Mouse (Mus musculus): ENCODE measurements around the gene Cep170. TPM values are rescaled to one million over a fixed set of nuclear protein-coding genes. Genes with fewer than 3 reads are reported as not detected.

The Cep170 gene
- polyA plus RNA-seq, 1 experiment from 2014 or later = 69.2 TPM

GRCm38 (mm10) chr1:176730528-176730927 lies 83.3 kb downstream of the Cep170 start:
- Histone ChIP-seq H3K9ac (ENCODE audit: low read length) (no peak overlapping the region), H3K4me1 (ENCODE audit: control insufficient read depth, insufficient read depth, low read length) (no peaks in the 10 kb centered on the region), H3K36me3 (ENCODE audit: control insufficient read depth, insufficient read depth, low read length) (peaks cover 8% of the 10 kb centered on the region; the same call in 1 of the 2 replicates), H3K4me3 (ENCODE audit: low read depth, low read length) (no peak overlapping the region), H3K27ac (ENCODE audit: low read depth, low read length) (no peak overlapping the region), H3K4me2 (no peak overlapping the region), H3K27me3 (ENCODE audit: control insufficient read depth, insufficient read depth, low read length) (no peaks in the 10 kb centered on the region), H3K9me3 (ENCODE audit: control insufficient read depth, low read length) (no peaks in the 10 kb centered on the region)
- DNase-seq (ENCODE audit: low spot score, missing footprints) = no peak
- ATAC-seq (ENCODE audit: low FRiP score) = no peak
- 87% methylated on average over 2 of the region's 2 CpGs for WGBS

DNA sequence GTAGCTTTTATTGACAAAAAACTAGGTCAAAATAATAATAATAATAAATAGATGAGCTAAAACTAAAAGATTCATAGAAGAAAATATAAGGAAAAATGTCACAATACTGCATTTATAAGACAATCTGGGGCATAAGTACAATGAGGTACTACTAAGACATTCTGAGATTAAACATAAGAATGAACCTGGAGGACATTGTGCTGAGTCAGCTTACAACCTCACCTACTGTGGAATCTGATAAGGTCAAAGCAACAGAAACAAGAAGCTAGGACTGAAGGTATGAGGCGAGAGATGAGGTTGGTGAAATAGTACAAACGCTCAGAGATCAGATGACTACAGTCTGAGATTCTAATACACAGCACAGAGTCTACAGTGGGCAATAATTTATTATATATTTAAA lies 86.5 kb downstream of the Cep170 start:
- Histone ChIP-seq H3K4me2 (no peak overlapping the region), H3K27me3 (ENCODE audit: control insufficient read depth, insufficient read depth, low read length) (no peaks in the 10 kb centered on the region), H3K9ac (ENCODE audit: low read length) (no peak overlapping the region), H3K4me3 (ENCODE audit: low read depth, low read length) (no peak overlapping the region), H3K27ac (ENCODE audit: low read depth, low read length) (no peak overlapping the region), H3K4me1 (ENCODE audit: control insufficient read depth, insufficient read depth, low read length) (no peaks in the 10 kb centered on the region), H3K9me3 (ENCODE audit: control insufficient read depth, low read length) (no peaks in the 10 kb centered on the region), H3K36me3 (ENCODE audit: control insufficient read depth, insufficient read depth, low read length) (peaks cover 6% of the 10 kb centered on the region; the same call in 1 of the 2 replicates)
- no peak for ATAC-seq (ENCODE audit: low FRiP score)
- 93% methylated on average over 2 of the region's 2 CpGs for WGBS
- DNase-seq (ENCODE audit: low spot score, missing footprints) = no peak

- no peak overlapping the region for H3K4me3 ChIP-seq (ENCODE audit: low read depth, low read length)
- no peaks in the 10 kb centered on the region for H3K27me3 ChIP-seq (ENCODE audit: control insufficient read depth, insufficient read depth, low read length)
- H3K9ac ChIP-seq (ENCODE audit: low read length) = no peak overlapping the region
- no peak for DNase-seq (ENCODE audit: low spot score, missing footprints)
- H3K9me3 ChIP-seq (ENCODE audit: control insufficient read depth, low read length) = no peaks in the 10 kb centered on the region
- no peak overlapping the region for H3K4me2 ChIP-seq
- no peaks in the 10 kb centered on the region for H3K4me1 ChIP-seq (ENCODE audit: control insufficient read depth, insufficient read depth, low read length)
- H3K36me3 ChIP-seq (ENCODE audit: control insufficient read depth, insufficient read depth, low read length) = no peaks in the 10 kb centered on the region
- ATAC-seq (ENCODE audit: low FRiP score) = no peak
- H3K27ac ChIP-seq (ENCODE audit: low read depth, low read length) = no peak overlapping the region
- 95% methylated on average over 20 of the region's 20 CpGs for WGBS
Measured at GRCm38 (mm10) chr1:176724771-176725170, 89.1 kb downstream of the Cep170 start.

DNA sequence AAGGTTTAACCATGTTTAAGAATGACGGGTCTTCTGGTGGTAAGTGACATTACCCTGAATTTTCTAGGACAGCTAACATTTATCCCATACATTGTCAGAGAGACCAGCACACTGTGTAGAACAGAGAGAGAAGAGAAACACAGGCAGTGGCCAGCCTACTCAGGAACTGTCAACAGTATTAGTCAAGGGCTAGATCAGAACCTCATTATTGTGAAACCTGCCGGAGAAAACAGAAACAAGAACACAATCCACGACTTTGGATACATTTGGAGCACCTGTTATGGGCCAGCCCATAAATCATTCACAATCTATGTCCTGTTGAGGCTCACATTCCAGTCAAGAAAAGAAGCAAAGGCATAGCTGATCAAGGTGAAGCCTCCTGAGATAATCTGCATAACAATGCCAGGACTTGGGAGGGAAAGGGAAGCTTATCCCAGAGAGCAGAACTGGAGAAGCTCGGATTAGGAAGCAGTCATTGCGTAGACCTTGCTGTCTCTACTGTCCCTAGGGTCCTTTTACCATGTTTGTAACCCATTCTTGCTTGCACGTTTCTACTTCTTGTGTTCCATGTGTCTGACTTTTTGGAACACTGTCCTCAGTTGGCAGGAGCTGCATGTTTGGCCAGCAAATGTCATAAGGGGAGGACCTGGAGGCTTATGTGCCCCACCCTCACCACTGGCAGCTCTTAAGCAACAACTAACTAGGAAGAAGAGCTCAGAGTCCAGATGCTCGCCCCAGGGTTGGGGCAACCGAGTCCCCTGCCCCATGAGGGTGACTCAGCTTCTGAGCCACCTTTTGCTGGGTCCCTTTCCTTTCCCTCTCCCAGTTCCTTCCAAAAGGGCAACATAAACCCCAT lies 89.8 kb downstream of the Cep170 start:
- Histone ChIP-seq H3K27ac (ENCODE audit: low read depth, low read length) (no peak overlapping the region), H3K4me1 (ENCODE audit: control insufficient read depth, insufficient read depth, low read length) (no peaks in the 10 kb centered on the region), H3K36me3 (ENCODE audit: control insufficient read depth, insufficient read depth, low read length) (no peaks in the 10 kb centered on the region), H3K4me2 (no peak overlapping the region), H3K4me3 (ENCODE audit: low read depth, low read length) (no peak overlapping the region), H3K27me3 (ENCODE audit: control insufficient read depth, insufficient read depth, low read length) (no peaks in the 10 kb centered on the region), H3K9me3 (ENCODE audit: control insufficient read depth, low read length) (no peaks in the 10 kb centered on the region), H3K9ac (ENCODE audit: low read length) (no peak overlapping the region)
- ATAC-seq (ENCODE audit: low FRiP score) = no peak
- no peak for DNase-seq (ENCODE audit: low spot score, missing footprints)
- 81% methylated on average over 8 of the region's 8 CpGs for WGBS

DNA sequence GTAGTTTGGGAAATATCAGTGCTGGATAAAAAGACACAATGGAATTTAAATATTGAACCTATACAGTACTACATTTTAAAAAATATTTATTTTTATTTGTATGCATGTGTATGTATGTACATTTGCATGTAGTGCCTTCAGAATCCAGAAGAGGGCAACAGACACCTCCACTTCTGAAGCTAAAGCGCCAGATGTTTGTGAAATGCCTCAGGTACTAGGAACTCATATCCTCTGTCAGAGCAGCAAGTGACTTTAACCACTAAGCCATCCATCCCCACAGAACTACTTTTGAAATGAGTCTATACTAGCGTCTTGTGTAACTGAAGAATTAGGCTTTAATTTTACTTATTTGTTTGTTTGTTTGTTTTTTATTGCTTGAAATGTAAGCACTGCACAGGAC lies 101.4 kb downstream of the Cep170 start:
- H3K4me3 ChIP-seq (ENCODE audit: low read depth, low read length) = no peak overlapping the region
- H3K4me2 ChIP-seq = no peak overlapping the region
- H3K27ac ChIP-seq (ENCODE audit: low read depth, low read length) = no peak overlapping the region
- no peaks in the 10 kb centered on the region for H3K27me3 ChIP-seq (ENCODE audit: control insufficient read depth, insufficient read depth, low read length)
- no peak for DNase-seq (ENCODE audit: low spot score, missing footprints)
- WGBS = 51% methylated on average over 2 of the region's 2 CpGs
- no peaks in the 10 kb centered on the region for H3K9me3 ChIP-seq (ENCODE audit: control insufficient read depth, low read length)
- H3K4me1 ChIP-seq (ENCODE audit: control insufficient read depth, insufficient read depth, low read length) = no peaks in the 10 kb centered on the region
- H3K9ac ChIP-seq (ENCODE audit: low read length) = no peak overlapping the region
- ATAC-seq (ENCODE audit: low FRiP score) = peak; percentile 52; the same call in 1 of the 2 replicates
- H3K36me3 ChIP-seq (ENCODE audit: control insufficient read depth, insufficient read depth, low read length) = no peaks in the 10 kb centered on the region

- H3K9me3 ChIP-seq (ENCODE audit: control insufficient read depth, low read length) = no peaks in the 10 kb centered on the region
- no peak overlapping the region for H3K9ac ChIP-seq (ENCODE audit: low read length)
- no peaks in the 10 kb centered on the region for H3K27me3 ChIP-seq (ENCODE audit: control insufficient read depth, insufficient read depth, low read length)
- no peak for ATAC-seq (ENCODE audit: low FRiP score)
- no peak overlapping the region for H3K4me2 ChIP-seq
- WGBS = 100% methylated on average over 1 of the region's 1 CpGs
- no peak overlapping the region for H3K27ac ChIP-seq (ENCODE audit: low read depth, low read length)
- no peak overlapping the region for H3K4me3 ChIP-seq (ENCODE audit: low read depth, low read length)
- no peaks in the 10 kb centered on the region for H3K4me1 ChIP-seq (ENCODE audit: control insufficient read depth, insufficient read depth, low read length)
- no peaks in the 10 kb centered on the region for H3K36me3 ChIP-seq (ENCODE audit: control insufficient read depth, insufficient read depth, low read length)
- no peak for DNase-seq (ENCODE audit: low spot score, missing footprints)
Measured at GRCm38 (mm10) chr1:176700226-176700625, 113.6 kb downstream of the Cep170 start.

DNA sequence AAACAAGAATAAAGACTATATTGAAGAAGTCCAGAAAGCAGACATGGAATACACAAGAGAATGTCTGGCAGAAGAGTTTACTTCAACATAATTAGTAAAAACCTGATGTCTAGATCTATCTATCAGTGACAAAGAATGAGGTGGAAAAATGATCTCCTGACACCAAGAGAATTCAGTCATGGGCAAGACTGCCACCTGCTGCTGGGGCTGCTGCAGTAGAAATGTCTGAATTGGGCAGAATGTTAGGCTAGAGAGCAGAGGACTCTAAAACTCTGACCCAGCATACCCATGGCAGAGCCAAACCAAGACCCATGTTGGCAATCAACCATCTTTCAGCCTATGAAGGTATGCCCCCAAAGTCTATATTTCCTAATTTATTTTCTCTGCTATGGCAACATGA lies 114.1 kb downstream of the Cep170 start:
- Histone ChIP-seq H3K4me2 (no peak overlapping the region), H3K9me3 (ENCODE audit: control insufficient read depth, low read length) (no peaks in the 10 kb centered on the region), H3K4me3 (ENCODE audit: low read depth, low read length) (no peak overlapping the region), H3K9ac (ENCODE audit: low read length) (no peak overlapping the region), H3K4me1 (ENCODE audit: control insufficient read depth, insufficient read depth, low read length) (no peaks in the 10 kb centered on the region), H3K36me3 (ENCODE audit: control insufficient read depth, insufficient read depth, low read length) (no peaks in the 10 kb centered on the region), H3K27me3 (ENCODE audit: control insufficient read depth, insufficient read depth, low read length) (no peaks in the 10 kb centered on the region), H3K27ac (ENCODE audit: low read depth, low read length) (no peak overlapping the region)
- ATAC-seq (ENCODE audit: low FRiP score) (no peak), DNase-seq (ENCODE audit: low spot score, missing footprints) (peak; percentile 87)

GRCm38 (mm10) chr1:176698647-176699046 lies 115.2 kb downstream of the Cep170 start:
- no peak for DNase-seq (ENCODE audit: low spot score, missing footprints)

GRCm38 (mm10) chr1:176697091-176697490 lies 116.8 kb downstream of the Cep170 start:
- 28% methylated on average over 7 of the region's 7 CpGs for WGBS
- no peaks in the 10 kb centered on the region for H3K4me1 ChIP-seq (ENCODE audit: control insufficient read depth, insufficient read depth, low read length)
- H3K4me2 ChIP-seq = no peak overlapping the region
- no peaks in the 10 kb centered on the region for H3K9me3 ChIP-seq (ENCODE audit: control insufficient read depth, low read length)
- H3K4me3 ChIP-seq (ENCODE audit: low read depth, low read length) = no peak overlapping the region
- H3K27me3 ChIP-seq (ENCODE audit: control insufficient read depth, insufficient read depth, low read length) = no peaks in the 10 kb centered on the region
- DNase-seq (ENCODE audit: low spot score, missing footprints) (peak; percentile 91), ATAC-seq (ENCODE audit: low FRiP score) (no peak)
- no peak overlapping the region for H3K9ac ChIP-seq (ENCODE audit: low read length)
- no peak overlapping the region for H3K27ac ChIP-seq (ENCODE audit: low read depth, low read length)
- no peaks in the 10 kb centered on the region for H3K36me3 ChIP-seq (ENCODE audit: control insufficient read depth, insufficient read depth, low read length)

More at GRCm38 (mm10) chr1:176698647-176699046, 115.2 kb downstream of the Cep170 start:
- Histone ChIP-seq H3K9me3 (ENCODE audit: control insufficient read depth, low read length) (no peaks in the 10 kb centered on the region), H3K36me3 (ENCODE audit: control insufficient read depth, insufficient read depth, low read length) (no peaks in the 10 kb centered on the region), H3K4me1 (ENCODE audit: control insufficient read depth, insufficient read depth, low read length) (no peaks in the 10 kb centered on the region), H3K27me3 (ENCODE audit: control insufficient read depth, insufficient read depth, low read length) (no peaks in the 10 kb centered on the region), H3K4me2 (no peak overlapping the region), H3K4me3 (ENCODE audit: low read depth, low read length) (no peak overlapping the region), H3K9ac (ENCODE audit: low read length) (no peak overlapping the region), H3K27ac (ENCODE audit: low read depth, low read length) (no peak overlapping the region)
- 80% methylated on average over 3 of the region's 3 CpGs for WGBS
- no peak for ATAC-seq (ENCODE audit: low FRiP score)

All from midbrain, embryonic 11.5 days (tissue).